Mouse (Mus musculus) lung, postnatal 14 days (tissue): ENCODE data around the gene Npr2.

Experiments used
- DNase-seq: peaks from one replicate; pipeline ENCODE4 v3.0.0; 2021

The Npr2 gene

DNA sequence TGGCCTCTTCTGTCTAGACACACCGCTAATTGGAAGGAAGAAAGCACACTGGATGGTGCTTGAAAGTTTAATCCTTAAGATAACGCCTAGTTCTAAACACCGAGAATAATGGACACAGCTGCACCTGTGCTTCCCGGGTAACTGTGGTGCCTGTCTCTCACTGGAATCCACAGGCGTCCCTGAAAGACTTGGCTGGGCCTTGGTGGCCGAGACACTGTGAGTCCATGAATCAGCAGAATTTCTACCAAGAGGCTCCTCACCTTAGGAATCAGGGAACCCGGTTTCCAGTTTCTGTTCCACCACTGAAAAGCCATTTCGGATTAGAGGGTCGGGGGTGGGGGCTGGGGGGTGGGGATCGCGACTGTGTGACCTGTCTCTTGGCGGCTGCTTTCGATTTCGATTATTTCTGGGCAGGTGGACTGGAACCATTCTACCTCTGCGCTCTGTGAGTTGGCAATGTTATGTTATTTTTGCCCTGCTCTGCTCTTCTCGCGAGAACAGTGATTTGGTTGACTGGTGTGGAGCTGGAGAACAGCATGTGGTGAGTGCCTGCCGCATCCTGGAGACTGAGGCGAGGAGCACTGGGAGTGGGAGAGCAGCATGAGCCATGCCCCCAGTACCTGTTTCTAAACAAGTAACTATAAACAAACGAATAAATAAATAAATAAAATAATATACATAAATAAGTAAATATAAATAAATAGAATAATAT is 2.5 kb upstream of the Npr2 start:
- DNase-seq, result no peak

DNA sequence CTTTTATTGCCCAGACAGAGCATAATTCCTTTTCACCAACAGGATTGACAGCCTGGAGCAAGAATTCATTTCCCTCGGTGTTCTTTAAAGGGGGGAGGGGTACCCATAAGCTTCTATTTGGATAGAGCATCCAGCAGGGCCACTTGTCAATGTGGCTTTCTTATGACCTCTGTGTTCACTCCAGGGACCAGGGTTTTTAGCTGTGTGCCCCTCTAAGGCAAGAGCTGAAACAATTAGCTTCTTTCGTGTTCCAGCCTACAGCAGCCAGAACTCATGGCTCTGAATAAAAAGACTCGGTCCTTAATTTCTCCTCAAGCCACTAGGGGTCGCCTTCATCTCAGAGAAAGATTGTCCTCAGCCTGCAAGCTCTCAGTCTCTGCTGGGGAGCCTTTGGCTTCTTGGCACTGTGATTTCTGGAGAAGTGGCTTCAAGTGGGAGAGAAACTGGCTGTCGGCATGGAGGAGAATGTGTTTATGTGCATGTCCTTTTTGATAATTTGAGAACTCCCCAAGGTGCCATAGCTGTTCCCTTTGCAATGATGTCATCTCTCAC is 1.6 kb upstream of the Npr2 start:
- DNase-seq, result peak; percentile 85

DNA sequence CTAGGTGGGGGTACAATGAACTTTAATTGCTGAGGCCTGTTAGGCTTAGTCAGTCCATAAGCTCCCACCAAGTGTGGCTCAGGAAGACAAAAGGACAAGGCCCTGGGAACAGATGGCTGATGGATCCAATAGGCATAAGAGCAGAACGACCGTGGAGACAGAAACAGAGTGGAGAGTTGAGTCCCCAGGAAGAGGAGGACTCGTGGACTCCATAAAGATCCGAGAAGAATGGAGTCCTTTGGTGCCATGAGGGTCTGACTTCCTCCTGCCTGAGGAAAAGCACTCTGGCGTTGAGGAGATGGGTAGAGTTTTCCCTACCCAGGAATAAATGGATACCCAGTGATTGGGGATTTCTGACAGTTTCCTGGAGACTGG is 1.1 kb upstream of the Npr2 start:
- DNase-seq, result no peak

DNA sequence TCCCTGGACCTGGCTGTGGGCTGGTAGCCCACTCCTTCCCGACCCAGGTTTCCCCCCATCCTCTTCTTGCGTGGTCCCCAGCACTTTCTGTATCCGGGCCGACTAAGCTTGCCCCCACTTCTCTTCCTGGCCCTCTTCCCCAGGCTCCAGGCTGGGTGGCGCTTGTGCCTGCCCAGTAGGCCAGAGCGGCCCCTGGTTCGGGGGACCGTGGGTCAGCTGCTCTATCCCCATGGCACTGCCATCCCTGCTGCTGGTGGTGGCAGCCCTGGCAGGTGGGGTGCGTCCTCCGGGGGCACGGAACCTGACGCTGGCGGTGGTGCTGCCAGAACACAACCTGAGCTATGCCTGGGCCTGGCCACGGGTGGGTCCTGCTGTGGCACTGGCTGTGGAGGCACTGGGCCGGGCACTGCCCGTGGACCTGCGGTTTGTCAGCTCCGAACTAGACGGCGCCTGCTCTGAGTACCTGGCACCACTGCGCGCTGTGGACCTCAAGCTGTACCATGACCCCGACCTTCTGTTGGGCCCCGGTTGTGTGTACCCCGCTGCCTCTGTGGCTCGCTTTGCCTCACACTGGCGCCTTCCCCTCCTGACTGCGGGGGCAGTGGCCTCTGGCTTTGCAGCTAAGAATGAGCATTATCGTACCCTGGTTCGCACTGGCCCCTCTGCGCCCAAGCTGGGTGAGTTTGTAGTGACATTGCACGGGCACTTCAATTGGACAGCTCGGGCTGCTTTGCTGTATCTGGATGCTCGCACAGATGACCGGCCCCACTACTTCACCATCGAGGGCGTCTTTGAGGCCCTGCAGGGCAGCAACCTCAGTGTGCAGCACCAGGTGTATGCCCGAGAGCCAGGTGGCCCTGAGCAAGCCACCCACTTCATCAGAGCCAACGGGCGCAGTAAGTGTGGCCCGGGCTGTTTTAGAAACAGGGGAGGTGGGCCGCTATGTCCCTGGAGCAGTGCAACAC is 503 bp downstream of the Npr2 start:
- no peak for DNase-seq

DNA sequence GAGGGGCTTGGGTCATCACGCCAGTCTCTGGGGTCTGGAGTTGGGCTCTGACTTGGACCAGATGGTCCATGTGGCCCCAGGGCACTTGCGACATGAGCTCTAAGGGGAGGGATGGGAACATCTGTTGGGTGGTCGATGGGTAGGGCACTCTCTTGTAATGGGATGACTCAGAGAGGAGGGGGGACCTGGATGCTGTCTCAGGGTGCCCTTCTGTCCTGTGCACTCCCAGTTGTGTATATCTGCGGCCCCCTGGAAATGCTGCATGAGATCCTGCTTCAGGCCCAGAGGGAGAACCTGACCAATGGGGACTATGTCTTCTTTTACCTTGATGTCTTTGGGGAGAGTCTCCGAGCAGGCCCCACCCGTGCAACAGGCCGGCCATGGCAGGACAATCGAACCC is 1.6 kb downstream of the Npr2 start:
- no peak for DNase-seq

DNA sequence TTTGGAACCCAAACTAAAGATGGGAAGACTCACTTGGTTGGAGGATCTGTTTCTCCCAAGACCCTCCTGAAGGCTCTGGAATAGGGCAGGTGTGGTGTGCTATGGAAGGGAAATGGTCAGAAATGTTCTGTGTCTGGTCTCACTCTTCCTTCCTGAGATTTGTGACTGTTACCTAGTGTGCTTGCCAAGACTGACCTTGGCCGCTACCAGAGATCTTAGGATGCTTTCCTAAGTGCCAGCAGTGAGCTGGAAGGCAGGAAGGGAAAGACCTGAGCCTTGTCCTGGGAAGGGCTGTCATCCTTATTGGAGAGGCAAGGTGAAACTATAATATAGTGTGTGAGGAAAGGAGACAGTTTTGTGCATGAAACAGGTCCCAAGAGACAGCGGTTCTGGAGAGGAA is 2.0 kb downstream of the Npr2 start:
- no peak for DNase-seq

DNA sequence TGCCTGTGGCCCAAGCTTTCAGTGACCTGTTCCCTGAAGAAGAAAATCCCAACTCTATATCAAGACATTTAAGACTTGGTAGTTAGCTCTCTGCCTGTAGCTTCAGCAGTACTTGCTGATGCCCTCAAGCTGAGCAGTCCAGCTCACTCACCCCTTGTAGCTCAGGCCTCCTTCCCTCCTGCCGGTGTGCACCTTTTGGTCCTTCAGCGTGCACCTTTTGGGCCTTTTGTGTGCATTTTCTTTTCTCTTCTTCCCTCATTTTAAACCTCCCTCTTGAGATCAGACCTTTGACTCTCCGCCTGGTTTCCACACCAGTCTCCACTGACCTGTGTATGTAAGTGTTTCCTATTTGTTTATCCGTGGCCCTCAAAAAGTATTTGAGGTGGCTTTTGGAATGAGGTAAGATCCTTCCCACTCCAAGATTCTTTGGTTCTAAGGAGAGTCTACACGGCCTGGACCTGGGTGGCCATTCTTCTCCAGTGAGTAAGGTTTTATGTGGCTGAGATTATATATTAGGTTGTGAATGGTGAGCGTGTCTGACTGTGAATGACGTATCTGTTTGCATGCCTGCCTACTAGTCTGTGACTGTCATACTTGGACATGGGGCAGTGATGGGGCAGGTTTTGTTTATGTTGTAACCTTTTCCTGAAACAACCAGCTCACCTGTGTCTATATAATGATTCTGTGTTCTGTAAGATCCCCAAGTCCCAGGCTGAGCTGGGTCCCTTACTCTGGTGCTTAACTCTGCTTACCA is 3.1 kb downstream of the Npr2 start:
- no peak for DNase-seq

DNA sequence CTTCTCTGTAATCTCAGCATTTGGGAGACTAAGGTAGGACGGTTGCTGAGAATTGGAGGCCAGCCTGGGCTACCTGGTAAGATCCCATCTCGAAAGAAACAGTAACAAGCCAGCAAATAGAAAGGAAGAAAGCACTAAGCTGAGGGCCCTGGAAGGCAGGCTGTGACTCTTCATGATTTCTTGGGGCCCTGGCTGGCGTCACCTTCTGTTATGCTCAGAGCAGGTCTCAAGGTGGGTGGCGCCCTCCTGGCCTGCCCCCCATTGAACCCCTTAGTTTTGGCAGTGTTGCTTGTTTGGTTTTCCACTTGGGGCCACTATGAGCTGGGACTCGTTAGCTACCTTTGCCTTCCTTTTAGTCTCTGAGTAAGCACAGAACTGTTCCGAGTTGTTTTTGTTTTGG is 5.0 kb downstream of the Npr2 start:
- DNase-seq, result no peak

DNA sequence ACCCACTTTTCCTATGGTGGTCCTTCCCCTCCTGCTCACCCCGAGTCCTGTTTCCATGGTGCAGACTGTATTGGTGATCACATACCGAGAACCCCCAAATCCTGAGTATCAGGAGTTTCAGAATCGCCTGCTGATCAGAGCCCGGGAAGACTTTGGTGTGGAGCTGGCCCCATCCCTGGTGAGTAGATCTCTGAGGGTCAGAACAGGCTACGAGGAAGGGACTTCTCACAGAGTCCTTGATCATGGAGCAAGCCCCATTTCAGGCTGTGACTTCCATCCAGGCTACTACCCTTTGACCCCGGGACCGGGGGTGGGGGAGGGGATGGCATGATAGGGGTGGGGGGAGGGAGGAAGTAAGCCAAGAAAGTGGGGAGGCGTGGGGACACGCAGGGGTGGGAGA is 8.3 kb downstream of the Npr2 start:
- DNase-seq, result no peak

DNA sequence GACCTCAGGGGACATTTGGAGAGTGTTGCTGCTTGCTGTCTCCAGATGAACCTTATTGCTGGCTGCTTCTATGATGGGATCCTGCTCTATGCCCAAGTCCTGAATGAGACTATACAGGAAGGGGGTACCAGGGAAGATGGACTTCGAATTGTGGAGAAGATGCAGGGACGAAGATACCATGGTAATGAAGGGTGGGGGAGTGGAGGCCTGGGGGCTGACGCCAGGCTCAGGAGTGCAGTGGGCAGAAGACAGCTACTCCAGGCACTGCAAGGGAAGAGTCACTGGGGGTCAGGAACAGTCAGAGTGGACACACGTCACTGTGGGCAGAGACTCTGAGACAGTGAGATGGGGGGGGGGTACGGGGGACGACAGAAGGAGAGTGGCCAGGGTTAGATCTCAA is 8.8 kb downstream of the Npr2 start:
- DNase-seq, result no peak

DNA sequence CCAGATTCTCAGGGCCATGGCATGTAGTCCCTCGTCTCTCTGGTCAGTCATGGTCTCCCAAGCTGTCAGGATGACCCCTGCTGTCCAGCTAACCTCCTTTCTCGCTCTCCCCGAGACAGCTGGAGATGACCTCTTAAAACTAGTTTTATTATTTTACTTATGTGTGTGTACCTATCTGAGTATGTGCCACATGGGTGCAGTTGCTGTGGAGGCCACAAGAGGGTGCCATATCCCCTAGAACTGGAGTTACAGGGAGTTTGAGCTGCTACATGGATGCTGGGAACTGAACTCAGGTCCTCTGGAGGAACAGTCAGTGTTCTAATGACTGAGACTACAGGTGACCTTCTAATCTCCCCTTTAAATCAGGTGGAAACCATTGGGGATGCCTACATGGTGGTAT is 18.0 kb downstream of the Npr2 start:
- DNase-seq, result no peak

DNA sequence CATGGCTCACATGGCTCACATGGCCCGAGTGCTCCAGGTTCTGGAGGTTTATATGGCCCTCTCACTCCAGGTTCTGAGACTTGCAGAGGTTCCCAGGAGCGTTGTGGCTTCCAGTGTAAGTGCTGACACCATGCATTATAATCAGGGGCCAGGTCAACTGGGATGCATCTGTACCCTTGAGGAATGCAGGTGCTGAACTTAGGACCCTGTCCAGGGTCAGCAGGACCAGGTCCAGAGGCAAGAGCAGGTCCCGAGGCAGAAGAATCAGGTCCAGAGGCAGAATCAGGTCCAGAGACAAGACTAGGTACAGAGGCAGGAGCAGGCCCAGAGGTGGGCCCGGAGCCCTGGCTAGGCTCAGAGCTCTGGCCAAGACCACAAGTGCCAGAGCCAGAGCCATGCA is 21.0 kb downstream of the Npr2 start:
- no peak for DNase-seq

DNA sequence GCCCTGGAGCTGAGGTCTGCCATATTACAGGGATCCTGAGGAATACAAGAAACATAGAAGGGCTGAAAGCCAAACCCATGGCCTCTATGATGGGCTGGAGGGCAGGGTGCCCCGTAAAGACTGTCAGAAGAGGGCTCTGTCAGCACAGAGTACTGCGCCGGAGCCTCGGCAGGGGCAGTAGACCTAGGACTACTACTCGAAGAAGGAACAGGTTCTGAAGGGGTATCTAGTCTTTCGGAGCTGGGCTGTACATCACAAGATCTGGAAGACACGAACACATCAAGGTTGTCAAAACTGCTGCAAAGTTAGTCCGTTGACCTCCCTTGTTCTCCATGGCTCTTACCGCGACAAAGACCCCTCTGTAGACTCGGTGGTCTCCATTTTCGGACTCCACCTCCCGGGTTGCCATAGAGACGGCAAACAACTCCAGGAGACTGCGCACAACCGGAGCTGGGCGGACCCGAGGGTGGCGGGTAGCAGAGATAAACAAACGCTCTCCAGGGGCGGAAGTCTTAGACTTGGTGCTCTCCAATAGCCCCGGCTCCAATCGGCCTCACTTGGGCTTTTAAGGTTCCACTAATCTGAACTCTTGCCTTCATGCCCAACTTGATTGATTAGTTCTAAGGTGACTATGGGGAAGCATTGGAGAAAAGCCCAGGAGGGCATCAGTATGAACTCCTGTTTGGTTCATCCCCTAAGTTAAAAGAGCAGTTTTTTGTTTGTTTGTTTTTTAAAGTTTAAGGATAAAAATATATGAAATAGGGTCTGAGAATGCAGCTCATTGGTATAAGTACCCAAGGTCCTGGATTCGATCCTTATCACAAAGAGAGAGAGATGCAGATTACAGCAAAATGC is 21.7 kb downstream of the Npr2 start, which contains the start of gene Spag8:
Gene Spag8, minus strand, starts transcription at position 434 of the 855 bp plus-strand sequence.
- DNase-seq, result peak; percentile 62

DNA sequence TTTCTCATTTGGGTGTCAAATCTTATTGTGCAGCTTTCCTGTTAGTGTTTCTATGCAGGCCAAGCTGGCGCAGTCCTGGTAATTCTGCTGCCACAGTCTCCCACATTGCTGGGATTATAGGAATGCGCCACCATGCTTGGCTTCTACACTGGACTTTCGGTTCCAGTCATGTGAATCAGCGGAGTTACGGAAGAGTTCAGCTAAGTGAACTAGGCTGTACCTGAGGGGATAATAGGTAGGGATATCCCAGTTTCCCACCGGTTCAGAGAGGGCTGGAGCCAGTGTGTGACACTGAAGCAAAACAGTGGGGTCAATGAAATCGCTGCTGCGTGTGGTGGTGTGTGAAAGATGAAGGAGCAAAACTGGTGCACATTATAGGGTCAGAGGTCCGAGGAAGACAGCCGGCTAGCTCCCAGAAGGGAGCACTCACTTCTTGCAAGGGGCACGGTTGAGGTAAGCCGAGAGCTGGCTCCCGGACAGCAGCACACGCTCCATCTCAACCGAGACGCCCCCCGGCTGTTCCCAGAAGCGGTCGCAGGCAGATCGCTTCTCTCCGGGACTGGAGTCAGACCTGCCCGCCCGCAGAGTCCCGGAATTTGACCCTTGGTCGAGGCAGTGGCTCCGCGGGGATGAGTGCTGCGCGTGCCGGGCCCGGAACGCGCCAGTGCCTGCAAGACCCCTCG is 24.1 kb downstream of the Npr2 start:
- DNase-seq, result no peak

DNA sequence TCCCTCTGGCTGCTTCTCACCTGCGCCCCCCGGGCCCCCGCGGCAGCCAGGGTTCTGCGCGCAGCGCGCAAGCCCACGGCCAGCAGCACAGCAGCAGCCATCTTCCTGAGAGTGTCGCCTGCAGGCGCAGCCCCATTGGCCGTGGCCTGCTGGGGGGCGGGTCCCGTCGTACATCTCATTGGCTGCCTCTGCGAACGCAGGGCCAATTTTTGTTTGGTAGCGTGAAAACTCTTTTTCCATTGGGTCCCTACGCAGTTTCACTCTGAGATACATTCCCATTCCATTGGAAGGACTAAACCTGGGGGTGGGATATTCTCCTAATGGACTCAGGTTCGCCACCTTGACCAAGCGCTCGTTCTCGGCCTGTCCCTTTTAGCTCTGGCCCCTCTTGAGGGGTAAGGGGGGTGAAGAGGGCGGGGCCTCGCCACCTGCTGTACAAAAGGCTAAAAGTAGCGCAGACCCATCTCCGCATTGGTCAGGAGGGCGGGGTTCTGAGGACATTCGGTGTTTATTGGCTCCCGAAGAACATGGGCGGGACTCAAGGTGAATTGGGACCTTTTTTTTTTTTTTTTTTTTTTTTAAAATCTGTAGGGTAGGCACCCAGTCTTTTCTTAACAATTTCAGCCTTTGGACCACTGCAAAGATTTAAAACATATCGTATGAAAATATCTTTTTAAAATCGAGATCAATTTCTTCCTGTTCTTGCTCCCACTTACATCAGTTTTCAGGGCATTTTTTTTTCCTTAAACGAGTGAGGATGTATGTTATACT is 24.8 kb downstream of the Npr2 start, which contains the start of gene Hint2:
Gene Hint2, minus strand, starts transcription at position 128 of the 771 bp plus-strand sequence.
- DNase-seq, result peak; percentile 92

DNA sequence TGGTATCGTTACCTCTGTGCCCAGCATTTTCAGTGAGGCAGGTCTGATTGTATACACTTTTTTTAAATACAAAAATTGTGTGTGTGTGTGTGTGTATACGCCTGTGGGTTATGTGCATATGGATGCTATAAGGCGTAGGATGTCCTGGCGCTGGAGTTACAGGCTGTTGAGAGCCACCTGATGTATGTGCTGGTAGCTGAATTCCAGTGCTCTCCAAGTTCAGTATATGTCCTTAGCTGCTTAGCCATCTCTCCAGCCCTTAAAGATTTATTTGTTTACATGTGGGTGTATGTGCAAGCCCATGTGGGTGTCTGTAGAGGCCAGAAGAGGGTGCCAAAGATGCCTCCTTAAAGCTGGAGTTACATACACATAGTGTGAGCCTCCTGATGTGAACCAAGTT is 25.4 kb downstream of the Npr2 start:
- DNase-seq, result no peak

DNA sequence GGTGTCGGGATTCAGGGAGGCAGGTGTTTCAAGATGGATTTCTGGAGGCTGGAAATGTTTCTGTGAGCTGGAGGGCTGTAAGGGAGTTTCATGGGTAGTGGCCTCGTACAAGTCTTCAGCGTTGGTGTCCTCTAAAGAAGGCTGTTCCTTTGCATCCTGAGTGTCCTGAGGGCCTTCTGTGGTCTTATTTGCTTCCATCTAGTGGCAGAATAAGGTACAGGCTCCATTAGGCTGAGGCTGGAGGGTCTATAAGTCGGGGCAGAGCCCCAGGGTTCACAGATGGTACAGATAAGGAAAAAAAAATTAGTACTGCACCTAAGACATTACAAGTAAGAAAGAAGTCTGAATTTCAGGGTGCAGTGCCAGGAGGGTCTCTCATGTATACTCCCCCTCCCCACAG is 34.7 kb downstream of the Npr2 start:
- peak; percentile 24 for DNase-seq

DNA sequence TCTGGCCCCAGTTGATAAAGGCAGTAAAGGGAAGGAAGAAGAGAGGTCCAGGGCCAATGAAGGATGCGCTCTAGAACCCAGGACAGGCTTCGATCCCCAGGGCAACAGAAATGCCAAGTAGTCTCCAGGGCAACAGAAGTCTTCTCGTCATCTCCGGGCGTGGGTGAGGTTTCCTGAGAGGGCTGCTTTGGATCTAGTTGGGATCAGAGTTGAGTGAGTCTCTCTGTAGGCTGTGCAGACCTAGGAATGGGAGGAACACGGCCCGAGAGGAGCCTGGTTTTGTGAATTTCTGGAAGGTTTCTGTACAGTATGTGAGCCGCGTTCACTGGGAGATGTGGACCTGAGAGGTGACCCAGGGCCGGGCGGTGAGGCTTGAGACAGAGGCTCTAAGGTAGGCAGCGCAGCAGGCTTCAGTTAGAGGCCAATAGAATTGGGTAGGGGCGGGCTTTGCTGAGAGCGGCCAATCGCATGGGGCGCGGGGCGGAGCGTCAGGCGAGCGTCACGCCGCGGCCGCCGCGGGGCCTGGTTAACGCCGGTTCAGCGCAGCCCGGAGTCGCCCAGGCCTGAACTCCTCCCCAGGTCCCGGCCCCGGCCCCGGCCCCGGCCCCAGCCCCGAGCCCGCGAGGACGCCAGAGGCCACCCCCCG is 37.2 kb downstream of the Npr2 start, which contains the start of the genes Tmem8b and Fam221b:
Gene Tmem8b, plus strand, starts transcription at position 190 of the 646 bp plus-strand sequence.
Gene Fam221b, minus strand, starts transcription at position 364 of the 646 bp plus-strand sequence.
- peak; percentile 88 for DNase-seq

DNA sequence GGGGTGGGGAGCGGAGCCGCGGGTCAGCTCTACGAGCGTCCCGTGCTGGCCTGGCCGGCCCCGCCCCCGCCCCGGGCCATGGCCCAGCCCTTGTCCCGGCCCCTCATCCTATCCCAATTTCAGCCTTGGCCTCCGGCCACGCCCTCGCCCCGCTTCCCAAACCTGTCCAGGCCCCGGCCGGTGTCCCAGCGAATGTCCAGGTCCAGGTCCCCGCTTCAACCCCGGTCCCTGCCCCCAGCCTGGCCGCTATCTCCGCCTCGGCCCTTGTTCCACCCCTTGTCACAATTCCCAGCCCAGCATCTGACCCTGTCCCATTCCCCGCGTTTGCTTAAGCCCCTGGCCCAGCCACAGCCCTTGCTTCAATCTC is 37.7 kb downstream of the Npr2 start:
- DNase-seq, result peak; percentile 79

DNA sequence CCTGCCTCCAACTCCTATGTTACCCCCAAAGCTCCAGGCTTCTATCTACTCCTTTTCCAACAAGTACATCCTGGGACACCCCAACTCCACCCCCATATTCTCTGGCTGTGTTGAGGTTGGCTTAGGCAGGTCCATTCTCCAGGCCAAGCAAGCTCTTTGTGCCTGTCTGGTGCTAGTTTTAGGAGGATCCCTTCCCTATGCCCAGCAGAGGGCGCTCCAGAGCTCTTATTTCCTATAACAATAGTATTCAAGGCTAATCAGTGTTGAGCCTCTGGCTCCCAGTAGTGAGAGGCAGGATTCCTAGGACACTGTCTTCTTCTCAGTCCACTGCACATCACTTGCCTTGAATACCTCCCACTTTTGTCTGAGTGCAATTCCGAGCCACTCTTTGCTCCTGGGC is 40.3 kb downstream of the Npr2 start:
- DNase-seq, result peak; percentile 98
